Mouse (Mus musculus) MEL (cell line): ENCODE data around the gene Il10rb. TPM values are rescaled to one million over a fixed set of nuclear protein-coding genes. Genes with fewer than 3 reads are reported as not detected.

ENCODE experiments used
- DNase-seq: peaks from one replicate; pipeline ENCODE4 v3.0.0; 2011; ENCODE audit warnings: low read depth, low spot score
- H3K27ac ChIP-seq: 2 replicates; pipeline ENCODE4 v1.5.1; 2012; ENCODE audit warnings: low read depth, mild to moderate bottlenecking, control low read depth, low read length, moderate library complexity; ENCODE audit not compliant: control insufficient read depth
- H3K27me3 ChIP-seq, 2 experiments: fragments of 150-350 bp in 1 of 2; sonication (generic) in 1 of 2; 2 replicates each; pipeline ENCODE4 v1.6.1; 2012; ENCODE audit warnings: low read length in 2 of 2, mild to moderate bottlenecking in 2 of 2, improper control_type of control experiment in 1 of 2, moderate library complexity in 1 of 2; ENCODE audit not compliant: insufficient read depth in 2 of 2, control insufficient read depth in 1 of 2
- H3K36me3 ChIP-seq, 2 experiments: 2 replicates each; pipeline ENCODE4 v1.6.1; 2012 to 2014; ENCODE audit warnings: low read length in 2 of 2, improper control_type of control experiment in 1 of 2, inconsistent platforms in 1 of 2, mild to moderate bottlenecking in 1 of 2; ENCODE audit not compliant: insufficient read depth in 2 of 2, control insufficient read depth in 1 of 2
- H3K4me1 ChIP-seq, 2 experiments: fragments of 150-350 bp in 1 of 2; sonication (generic) in 1 of 2; 2 replicates each; pipeline ENCODE4 v1.6.1; 2012; ENCODE audit warnings: low read length in 2 of 2, improper control_type of control experiment in 1 of 2, mild to moderate bottlenecking in 1 of 2; ENCODE audit not compliant: insufficient read depth in 2 of 2, control insufficient read depth in 1 of 2
- H3K4me3 ChIP-seq, 2 experiments: fragments of 150-350 bp in 1 of 2; sonication (generic) in 1 of 2; 2 replicates each; pipeline ENCODE4 v1.5.1; 2012; ENCODE audit warnings: low read depth in 2 of 2, low read length in 2 of 2, mild to moderate bottlenecking in 2 of 2, moderate library complexity in 2 of 2, control low read depth in 1 of 2, improper control_type of control experiment in 1 of 2; ENCODE audit not compliant: control insufficient read depth in 1 of 2, insufficient read depth in 1 of 2
- H3K79me2 ChIP-seq: 2 replicates; pipeline ENCODE4 v1.6.1; 2012; ENCODE audit warnings: mild to moderate bottlenecking, low read length, moderate library complexity; ENCODE audit not compliant: control insufficient read depth, poor library complexity, insufficient read depth
- H3K9ac ChIP-seq: 2 replicates; pipeline ENCODE4 v1.6.1; 2012; ENCODE audit warnings: low read depth, mild to moderate bottlenecking, control low read depth, low read length, moderate library complexity; ENCODE audit not compliant: control insufficient read depth, poor library complexity, severe bottlenecking
- H3K9me3 ChIP-seq: fragments of 150-350 bp; sonication (generic); replicated peaks from 2 replicates; pipeline ENCODE4 v1.6.1; 2012; ENCODE audit warnings: mild to moderate bottlenecking, low read length, improper control_type of control experiment, moderate library complexity; ENCODE audit not compliant: insufficient read depth
- ELF1 ChIP-seq: IDR thresholded peaks from 2 replicates; pipeline ENCODE4 v1.6.1; 2014; ENCODE audit warnings: low read depth, mild to moderate bottlenecking, inconsistent platforms, low read length, improper control_type of control experiment, moderate library complexity
- ETS1 ChIP-seq: IDR thresholded peaks from 2 replicates; pipeline ENCODE4 v1.6.1; 2012; ENCODE audit warnings: low read depth, mild to moderate bottlenecking, inconsistent platforms, low read length, improper control_type of control experiment, moderate library complexity
- GABPA ChIP-seq: IDR thresholded peaks from 2 replicates; pipeline ENCODE4 v1.6.1; 2012; ENCODE audit warnings: low read depth, mild to moderate bottlenecking, inconsistent platforms, low read length, improper control_type of control experiment, moderate library complexity
- GATA1 ChIP-seq: IDR thresholded peaks from 2 replicates; pipeline ENCODE4 v1.6.1; 2011; ENCODE audit warnings: low read depth, low read length, improper control_type of control experiment
- HCFC1 ChIP-seq: IDR thresholded peaks from 2 replicates; pipeline ENCODE4 v1.6.1; 2012; ENCODE audit warnings: low read depth, mild to moderate bottlenecking, inconsistent platforms, low read length, improper control_type of control experiment, moderate library complexity
- KAT2A ChIP-seq: conservative IDR thresholded peaks from 2 replicates; pipeline ENCODE4 v1.6.1; 2012; ENCODE audit warnings: low read depth, low read length, improper control_type of control experiment, inconsistent platforms
- MAFK ChIP-seq: IDR thresholded peaks from 2 replicates; pipeline ENCODE4 v1.6.1; 2011; ENCODE audit warnings: low read depth, mild to moderate bottlenecking, low read length, improper control_type of control experiment, borderline replicate concordance
- MAX ChIP-seq: IDR thresholded peaks from 2 replicates; pipeline ENCODE4 v1.6.1; 2011; ENCODE audit warnings: low read length, improper control_type of control experiment
- MYB ChIP-seq: IDR thresholded peaks from 2 replicates; pipeline ENCODE4 v1.6.1; 2011; ENCODE audit warnings: mild to moderate bottlenecking, low read depth, low read length, improper control_type of control experiment
- NELFE ChIP-seq: IDR thresholded peaks from 2 replicates; pipeline ENCODE4 v1.6.1; 2011; ENCODE audit warnings: low read depth, low read length, improper control_type of control experiment
- POLR2A ChIP-seq, 2 experiments: IDR thresholded peaks; 2 replicates each; pipeline ENCODE4 v1.6.1; 2011 to 2012; ENCODE audit warnings: low read length in 2 of 2, mild to moderate bottlenecking in 2 of 2, control low read depth in 1 of 2, improper control_type of control experiment in 1 of 2, low read depth in 1 of 2, moderate library complexity in 1 of 2; ENCODE audit not compliant: control insufficient read depth in 1 of 2, insufficient read depth in 1 of 2, poor library complexity in 1 of 2
- TAL1 ChIP-seq: IDR thresholded peaks from 2 replicates; pipeline ENCODE4 v1.6.1; 2012; ENCODE audit warnings: mild to moderate bottlenecking, inconsistent platforms, low read length, moderate library complexity, mixed read lengths
- TCF12 ChIP-seq: IDR thresholded peaks from 2 replicates; pipeline ENCODE4 v1.6.1; 2014; ENCODE audit warnings: low read depth, mild to moderate bottlenecking, inconsistent platforms, low read length, improper control_type of control experiment, moderate library complexity
- polyA plus RNA-seq, 2 experiments: library from polyadenylated mRNA; stranded (reverse) in 1 of 2; unstranded in 1 of 2; fragments of >175 nt in 1 of 2; fragments of >200 nt in 1 of 2; gene quantifications; 2 replicates each; pipeline versions ENCODE4 v1.2.1 to v1.2.4; 2012; ENCODE audit warnings: low replicate concordance in 2 of 2, low read depth in 1 of 2; ENCODE audit not compliant: insufficient read length in 2 of 2, insufficient read depth in 1 of 2, missing spikeins in 1 of 2
- total RNA-seq: library from RNA; depleted of rRNA; stranded (reverse); fragments of 300-350 nt; gene quantifications from 2 replicates; pipeline ENCODE4 v1.2.3, GENCODE M21; 2012

The Il10rb gene
- total and polyA plus RNA-seq, 3 experiments = 4.7 to 14.6 TPM; not detected in 1

- TF ChIP-seq POLR2A (IDR thresholded peaks at IDR 0.05; ENCODE audit: control insufficient read depth in 1 of 2, insufficient read depth in 1 of 2, low read depth in 1 of 2, low read length in 2 of 2, poor library complexity in 1 of 2) = peak; percentile 43 to 67; a peak in 3 of 4 replicates
- TF ChIP-seq GABPA = no peak
- TF ChIP-seq ELF1 = peak; percentile 38; the same call in 1 of the 2 replicates
- TF ChIP-seq TAL1 = no peak
- TF ChIP-seq MAX = peak; percentile 46
Observed at GRCm38 (mm10) chr16:91372577-91373472, 33.1 kb upstream of the Il10rb start, which contains the start of gene Ifnar2 (continued).

- no peaks in the 10 kb centered on the region for H3K9me3 ChIP-seq
- peaks cover 0 to 10% of the 10 kb centered on the region in 2 experiments; a peak in 3 of 4 replicates for H3K36me3 ChIP-seq
- no peak for TF ChIP-seq MAFK
- no peak for TF ChIP-seq HCFC1
- TF ChIP-seq MYB = no peak
- no peak for TF ChIP-seq TCF12
- no peak for TF ChIP-seq KAT2A
- peaks cover 7 to 10% of the 10 kb centered on the region in 2 experiments for H3K4me1 ChIP-seq
- peak overlapping the region; percentile 84 for H3K27ac ChIP-seq
- peak; percentile 30 for DNase-seq
- H3K79me2 ChIP-seq = peaks cover 23% of the 10 kb centered on the region
- peak overlapping the region; percentile 93 for H3K9ac ChIP-seq
- no peaks in the 10 kb centered on the region for H3K27me3 ChIP-seq
- H3K4me3 ChIP-seq = peak overlapping the region; percentile 90 to 93
Observed at GRCm38 (mm10) chr16:91373473-91374252, 32.3 kb upstream of the Il10rb start.

GRCm38 (mm10) chr16:91374253-91374634, 31.7 kb upstream of the Il10rb start:
- peaks cover 0 to 10% of the 10 kb centered on the region in 2 experiments; a peak in 3 of 4 replicates for H3K36me3 ChIP-seq
- peak; percentile 23 for DNase-seq
- no peaks in the 10 kb centered on the region for H3K27me3 ChIP-seq
- H3K27ac ChIP-seq = no peak overlapping the region
- H3K79me2 ChIP-seq = peaks cover 23% of the 10 kb centered on the region
- peak overlapping the region; percentile 93 for H3K9ac ChIP-seq
- TF ChIP-seq NELFE (no peak), ETS1 (no peak), GATA1 (peak; percentile 51; the same call in 1 of the 2 replicates)
- TF ChIP-seq, all 39 proteins: peak for 1
- H3K9me3 ChIP-seq = no peaks in the 10 kb centered on the region
- peaks cover 7 to 10% of the 10 kb centered on the region in 2 experiments for H3K4me1 ChIP-seq
- peak overlapping the region in 1 of 2 experiments; percentile 93; a peak in 2 of 4 replicates for H3K4me3 ChIP-seq
